Mouse (Mus musculus): ENCODE data around the gene Slc41a2. TPM values are rescaled to one million over a fixed set of nuclear protein-coding genes. Genes with fewer than 3 reads are reported as not detected.

Gene Slc41a2
- polyA plus RNA-seq, 1 experiment from 2014 or later = 3.6 TPM

- no peak overlapping the region for H3K4me3 ChIP-seq (ENCODE audit: low read depth, low read length)
- 90% methylated on average over 4 of the region's 4 CpGs for WGBS
- no peak for ATAC-seq
- no peaks in the 10 kb centered on the region for H3K36me3 ChIP-seq (ENCODE audit: control insufficient read depth, insufficient read depth, low read length)
- 0 out of 2 replicates have a peak, but pooled peaks cover 6% of the 10 kb centered on the region for H3K4me1 ChIP-seq (ENCODE audit: control insufficient read depth, insufficient read depth, low read length)
- H3K9ac ChIP-seq (ENCODE audit: low read length) = no peak overlapping the region
- H3K27me3 ChIP-seq (replicated peaks; ENCODE audit: control insufficient read depth, insufficient read depth, low read length) = no peaks in the 10 kb centered on the region
- H3K27ac ChIP-seq (ENCODE audit: low read depth, low read length) = no peak overlapping the region
- DNase-seq (ENCODE audit: low spot score) = no peak
- no peaks in the 10 kb centered on the region for H3K9me3 ChIP-seq (replicated peaks; ENCODE audit: control insufficient read depth, low read length)
- H3K4me2 ChIP-seq (ENCODE audit: low read length) = no peak overlapping the region
Observed at GRCm38 (mm10) chr10:83284916-83285315, 52.8 kb downstream of the Slc41a2 start.

DNA sequence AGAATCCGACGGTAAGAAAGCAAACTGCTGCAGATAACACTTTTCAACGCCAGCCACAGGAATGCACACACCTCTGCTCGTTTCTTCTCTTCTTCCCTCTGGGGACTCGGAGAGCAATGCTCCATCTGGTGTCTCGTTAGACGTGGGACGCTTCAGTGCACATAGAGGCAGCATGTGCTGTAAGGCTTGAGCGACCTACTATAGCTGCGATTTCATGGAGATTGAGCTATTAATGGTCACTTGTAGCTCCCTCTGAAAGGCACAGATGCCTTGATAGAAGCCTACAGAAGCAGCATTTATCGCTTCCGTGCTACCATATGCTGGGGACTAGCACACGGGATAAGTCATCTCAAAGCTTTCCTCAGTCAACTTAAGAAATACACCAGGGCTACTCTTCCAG lies 71.0 kb downstream of the Slc41a2 start:
- Histone ChIP-seq H3K36me3 (ENCODE audit: control insufficient read depth, insufficient read depth, low read length) (no peaks in the 10 kb centered on the region), H3K9ac (ENCODE audit: low read length) (no peak overlapping the region), H3K27me3 (replicated peaks; ENCODE audit: control insufficient read depth, insufficient read depth, low read length) (no peaks in the 10 kb centered on the region), H3K4me1 (ENCODE audit: control insufficient read depth, insufficient read depth, low read length) (no peaks in the 10 kb centered on the region), H3K4me3 (ENCODE audit: low read depth, low read length) (no peak overlapping the region), H3K27ac (ENCODE audit: low read depth, low read length) (no peak overlapping the region), H3K4me2 (ENCODE audit: low read length) (no peak overlapping the region), H3K9me3 (replicated peaks; ENCODE audit: control insufficient read depth, low read length) (no peaks in the 10 kb centered on the region)
- DNase-seq (ENCODE audit: low spot score) (peak; percentile 60), ATAC-seq (peak; percentile 77; the same call in 1 of the 2 replicates)
- WGBS = 31% methylated on average over 13 of the region's 13 CpGs

DNA sequence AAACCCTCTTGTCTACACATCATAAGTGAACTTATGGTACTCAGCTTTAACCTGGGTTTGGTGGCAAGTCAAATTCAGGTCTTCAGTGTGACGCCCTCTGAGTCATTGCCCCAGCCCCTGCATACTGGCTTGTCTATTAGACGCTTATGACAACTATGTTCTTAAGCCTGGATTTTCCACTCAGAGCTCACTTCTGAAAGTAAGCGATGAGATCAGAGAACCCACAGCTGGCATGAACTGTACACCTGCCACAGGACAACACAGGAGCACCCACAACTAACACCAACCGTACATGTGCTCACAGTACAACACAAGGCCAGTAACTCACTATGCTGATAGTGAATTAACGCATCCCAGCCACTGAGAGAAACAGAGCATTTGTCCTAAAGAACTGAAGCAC lies 71.4 kb downstream of the Slc41a2 start:
- DNase-seq (ENCODE audit: low spot score) (no peak), ATAC-seq (no peak)
- H3K27me3 ChIP-seq (replicated peaks; ENCODE audit: control insufficient read depth, insufficient read depth, low read length) = no peaks in the 10 kb centered on the region
- H3K9ac ChIP-seq (ENCODE audit: low read length) = no peak overlapping the region
- WGBS = 89% methylated on average over 5 of the region's 5 CpGs
- H3K36me3 ChIP-seq (ENCODE audit: control insufficient read depth, insufficient read depth, low read length) = no peaks in the 10 kb centered on the region
- H3K4me2 ChIP-seq (ENCODE audit: low read length) = no peak overlapping the region
- 0 out of 2 replicates have a peak, but pooled peaks cover 2% of the 10 kb centered on the region for H3K4me1 ChIP-seq (ENCODE audit: control insufficient read depth, insufficient read depth, low read length)
- no peak overlapping the region for H3K4me3 ChIP-seq (ENCODE audit: low read depth, low read length)
- H3K27ac ChIP-seq (ENCODE audit: low read depth, low read length) = no peak overlapping the region
- no peaks in the 10 kb centered on the region for H3K9me3 ChIP-seq (replicated peaks; ENCODE audit: control insufficient read depth, low read length)

- no peak for DNase-seq (ENCODE audit: low spot score)
- Histone ChIP-seq H3K27ac (ENCODE audit: low read depth, low read length) (no peak overlapping the region), H3K9ac (ENCODE audit: low read length) (no peak overlapping the region), H3K4me2 (ENCODE audit: low read length) (no peak overlapping the region), H3K27me3 (replicated peaks; ENCODE audit: control insufficient read depth, insufficient read depth, low read length) (no peaks in the 10 kb centered on the region), H3K9me3 (replicated peaks; ENCODE audit: control insufficient read depth, low read length) (no peaks in the 10 kb centered on the region), H3K36me3 (ENCODE audit: control insufficient read depth, insufficient read depth, low read length) (no peaks in the 10 kb centered on the region), H3K4me1 (ENCODE audit: control insufficient read depth, insufficient read depth, low read length) (0 out of 2 replicates have a peak, but pooled peaks cover 3% of the 10 kb centered on the region), H3K4me3 (ENCODE audit: low read depth, low read length) (no peak overlapping the region)
- no peak for ATAC-seq
- WGBS = 69% methylated on average over 8 of the region's 8 CpGs
Observed at GRCm38 (mm10) chr10:83264680-83265079, 73.0 kb downstream of the Slc41a2 start.

DNA sequence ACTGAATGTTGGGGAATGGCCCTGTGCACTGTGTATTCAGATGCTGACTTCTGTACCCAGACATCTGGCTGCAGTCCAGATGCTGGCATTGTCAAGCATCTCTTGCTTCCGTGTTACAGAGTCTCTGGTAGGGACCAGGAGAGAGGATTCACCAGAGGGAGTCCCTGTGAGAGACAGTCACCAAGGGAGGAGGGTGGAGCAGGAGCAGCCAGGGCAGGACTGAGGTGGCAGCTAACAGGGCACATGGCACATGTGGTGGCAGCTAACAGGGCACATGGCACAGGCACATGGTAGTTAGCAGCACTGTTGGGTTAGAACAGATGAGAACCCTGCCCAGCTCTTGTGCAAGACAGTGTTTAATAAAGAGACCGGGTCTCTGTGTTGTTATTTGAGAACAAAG lies 73.6 kb downstream of the Slc41a2 start:
- no peaks in the 10 kb centered on the region for H3K27me3 ChIP-seq (replicated peaks; ENCODE audit: control insufficient read depth, insufficient read depth, low read length)
- no peak overlapping the region for H3K27ac ChIP-seq (ENCODE audit: low read depth, low read length)
- DNase-seq (ENCODE audit: low spot score) = no peak
- H3K4me3 ChIP-seq (ENCODE audit: low read depth, low read length) = no peak overlapping the region
- no peak for ATAC-seq
- WGBS = 32% methylated on average over 2 of the region's 2 CpGs
- H3K9me3 ChIP-seq (replicated peaks; ENCODE audit: control insufficient read depth, low read length) = no peaks in the 10 kb centered on the region
- 0 out of 2 replicates have a peak, but pooled peaks cover 5% of the 10 kb centered on the region for H3K4me1 ChIP-seq (ENCODE audit: control insufficient read depth, insufficient read depth, low read length)
- H3K4me2 ChIP-seq (ENCODE audit: low read length) = no peak overlapping the region
- H3K9ac ChIP-seq (ENCODE audit: low read length) = no peak overlapping the region
- H3K36me3 ChIP-seq (ENCODE audit: control insufficient read depth, insufficient read depth, low read length) = no peaks in the 10 kb centered on the region

DNA sequence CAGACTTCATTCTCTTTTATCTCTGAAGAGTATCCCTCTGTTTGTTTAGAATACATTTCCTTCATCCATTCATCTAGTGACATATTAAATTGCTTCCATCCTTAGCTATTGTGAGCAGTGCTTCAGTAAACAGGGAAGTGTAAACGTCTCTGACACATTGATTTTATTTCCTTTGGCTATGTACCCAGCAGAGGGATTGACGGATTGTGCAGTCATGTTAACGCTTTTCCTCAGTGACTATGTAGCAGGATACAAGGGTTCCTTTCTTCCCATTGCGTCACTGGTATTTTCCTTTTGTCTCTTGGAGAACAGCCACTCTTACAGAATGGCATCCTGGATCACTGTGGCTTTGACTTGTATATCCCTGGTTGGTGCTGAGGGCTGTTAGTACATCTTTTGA lies 76.4 kb downstream of the Slc41a2 start:
- no peak overlapping the region for H3K27ac ChIP-seq (ENCODE audit: low read depth, low read length)
- no peak overlapping the region for H3K4me3 ChIP-seq (ENCODE audit: low read depth, low read length)
- no peak for ATAC-seq
- no peaks in the 10 kb centered on the region for H3K27me3 ChIP-seq (replicated peaks; ENCODE audit: control insufficient read depth, insufficient read depth, low read length)
- peak; percentile 30 for DNase-seq (ENCODE audit: low spot score)
- H3K36me3 ChIP-seq (ENCODE audit: control insufficient read depth, insufficient read depth, low read length) = no peaks in the 10 kb centered on the region
- no peaks in the 10 kb centered on the region for H3K9me3 ChIP-seq (replicated peaks; ENCODE audit: control insufficient read depth, low read length)
- WGBS = 40% methylated on average over 4 of the region's 4 CpGs
- H3K4me1 ChIP-seq (ENCODE audit: control insufficient read depth, insufficient read depth, low read length) = 0 out of 2 replicates have a peak, but pooled peaks cover 5% of the 10 kb centered on the region
- H3K4me2 ChIP-seq (ENCODE audit: low read length) = no peak overlapping the region
- H3K9ac ChIP-seq (ENCODE audit: low read length) = no peak overlapping the region

DNA sequence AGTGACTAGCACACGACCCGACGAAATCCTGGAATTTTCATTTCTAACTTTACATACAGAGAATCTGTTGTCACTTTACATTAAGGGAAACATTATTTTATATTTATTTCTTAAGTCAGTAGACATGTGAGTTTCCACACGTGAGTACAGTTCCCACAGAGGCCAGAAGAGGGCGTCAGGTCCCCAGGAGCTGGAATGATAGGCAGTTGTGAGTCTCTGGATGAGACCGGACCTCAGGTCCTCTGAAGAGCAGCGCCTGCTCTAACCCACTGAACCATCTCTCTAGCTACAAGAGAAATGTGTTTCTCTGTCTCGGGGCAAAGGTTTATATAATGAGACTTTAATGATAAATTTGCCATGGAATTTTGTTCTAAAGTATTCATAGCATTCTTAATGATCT lies 86.3 kb downstream of the Slc41a2 start:
- DNase-seq (ENCODE audit: low spot score) = no peak
- no peak overlapping the region for H3K27ac ChIP-seq (ENCODE audit: low read depth, low read length)
- no peak overlapping the region for H3K4me2 ChIP-seq (ENCODE audit: low read length)
- H3K36me3 ChIP-seq (ENCODE audit: control insufficient read depth, insufficient read depth, low read length) = no peaks in the 10 kb centered on the region
- no peaks in the 10 kb centered on the region for H3K4me1 ChIP-seq (ENCODE audit: control insufficient read depth, insufficient read depth, low read length)
- no peak for ATAC-seq
- no peak overlapping the region for H3K4me3 ChIP-seq (ENCODE audit: low read depth, low read length)
- no peaks in the 10 kb centered on the region for H3K27me3 ChIP-seq (replicated peaks; ENCODE audit: control insufficient read depth, insufficient read depth, low read length)
- 53% methylated on average over 8 of the region's 8 CpGs for WGBS
- no peaks in the 10 kb centered on the region for H3K9me3 ChIP-seq (replicated peaks; ENCODE audit: control insufficient read depth, low read length)
- no peak overlapping the region for H3K9ac ChIP-seq (ENCODE audit: low read length)

DNA sequence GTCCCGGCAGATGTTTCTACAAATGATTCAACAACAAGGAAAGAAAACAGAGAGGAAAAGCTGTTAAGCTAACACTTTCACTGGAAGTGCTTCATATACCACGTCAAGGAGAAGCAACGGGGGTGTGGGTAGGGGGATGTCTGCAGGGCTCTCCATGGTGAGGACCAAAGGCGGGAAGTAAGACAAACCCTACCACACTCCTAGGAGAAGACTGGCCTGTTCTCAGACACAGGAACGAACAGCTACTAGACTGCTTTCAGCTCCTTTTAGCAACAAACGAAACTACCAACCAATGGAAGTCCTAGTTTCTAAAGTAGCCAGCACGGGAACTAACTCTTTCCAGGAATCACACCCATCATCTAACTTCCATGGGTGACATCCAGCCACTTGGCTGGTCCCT lies 89.6 kb downstream of the Slc41a2 start:
- no peak for ATAC-seq
- no peak overlapping the region for H3K4me3 ChIP-seq (ENCODE audit: low read depth, low read length)
- no peak overlapping the region for H3K9ac ChIP-seq (ENCODE audit: low read length)
- H3K4me2 ChIP-seq (ENCODE audit: low read length) = no peak overlapping the region
- H3K27me3 ChIP-seq (replicated peaks; ENCODE audit: control insufficient read depth, insufficient read depth, low read length) = no peaks in the 10 kb centered on the region
- H3K27ac ChIP-seq (ENCODE audit: low read depth, low read length) = no peak overlapping the region
- H3K9me3 ChIP-seq (replicated peaks; ENCODE audit: control insufficient read depth, low read length) = no peaks in the 10 kb centered on the region
- no peaks in the 10 kb centered on the region for H3K4me1 ChIP-seq (ENCODE audit: control insufficient read depth, insufficient read depth, low read length)
- no peaks in the 10 kb centered on the region for H3K36me3 ChIP-seq (ENCODE audit: control insufficient read depth, insufficient read depth, low read length)
- 69% methylated on average over 7 of the region's 7 CpGs for WGBS
- DNase-seq (ENCODE audit: low spot score) = no peak

DNA sequence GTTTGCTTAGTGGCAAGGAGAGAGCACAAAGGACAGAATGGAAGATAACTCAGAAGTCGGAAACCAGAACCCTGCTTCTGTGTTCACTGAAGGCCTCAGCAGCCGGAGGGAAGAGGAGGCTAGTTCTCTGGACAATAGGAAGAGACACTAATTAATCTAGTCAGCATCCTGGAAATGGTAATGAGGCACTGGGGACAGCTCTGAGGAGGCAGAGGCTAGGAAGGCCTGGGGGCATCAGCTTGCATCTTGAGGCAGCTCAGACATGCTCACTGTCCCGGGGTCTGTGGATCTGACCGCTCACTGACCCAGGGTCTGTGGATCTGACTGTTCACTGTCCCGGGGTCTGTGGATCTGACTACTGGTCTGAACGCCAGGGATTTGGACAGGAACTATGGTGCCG lies 92.0 kb downstream of the Slc41a2 start:
- Histone ChIP-seq H3K27me3 (replicated peaks; ENCODE audit: control insufficient read depth, insufficient read depth, low read length) (no peaks in the 10 kb centered on the region), H3K4me3 (ENCODE audit: low read depth, low read length) (no peak overlapping the region), H3K36me3 (ENCODE audit: control insufficient read depth, insufficient read depth, low read length) (no peaks in the 10 kb centered on the region), H3K27ac (ENCODE audit: low read depth, low read length) (no peak overlapping the region), H3K9me3 (replicated peaks; ENCODE audit: control insufficient read depth, low read length) (no peaks in the 10 kb centered on the region), H3K4me2 (ENCODE audit: low read length) (no peak overlapping the region), H3K4me1 (ENCODE audit: control insufficient read depth, insufficient read depth, low read length) (no peaks in the 10 kb centered on the region), H3K9ac (ENCODE audit: low read length) (no peak overlapping the region)
- 69% methylated on average over 7 of the region's 7 CpGs for WGBS
- ATAC-seq (no peak), DNase-seq (ENCODE audit: low spot score) (no peak)
